Mouse (Mus musculus): Measurements from ENCODE around the gene Fdxr.

GRCm38 (mm10) chr11:115266400-115266778 lies 10.5 kb downstream of the Fdxr start:
- no peak for TF ChIP-seq CTCF (IDR thresholded peaks at IDR 0.05; ENCODE audit: low read depth, low read length)
- no peak for TF ChIP-seq POLR2A (IDR thresholded peaks at IDR 0.05; ENCODE audit: insufficient read depth, low read length)
